Mouse (Mus musculus): ENCODE results near the gene Rab3il1. TPM values are rescaled to one million over a fixed set of nuclear protein-coding genes. Genes with fewer than 3 reads are reported as not detected.

The Rab3il1 gene
- polyA plus RNA-seq (2014; fragmentation: Illumina TruSeq; extraction: RNeasy Lipid Tissue Mini Kit (QIAGEN cat#74804); ENCODE audit: low replicate concordance) = 0.41 TPM

GRCm38 (mm10) chr19:10001206-10001969 lies at the start of gene Rab3il1, which contains the start of gene Best1:
Gene Rab3il1, plus strand, starts transcription at chr19:10001669.
Gene Best1, minus strand, starts transcription at chr19:10001633.

GRCm38 (mm10) chr19:9980258-9980657 lies 21.2 kb upstream of the Rab3il1 start, which contains the start of gene Fth1:
Gene Fth1, plus strand, starts transcription at chr19:9980598.

GRCm38 (mm10) chr19:10041388-10042148 lies 40.1 kb downstream of the Rab3il1 start, which contains the start of gene Fads3:
Gene Fads3, plus strand, starts transcription at chr19:10041569.

Other genes starting within 250 kb of the Rab3il1 start
- not detected for gene Scgb2a2, start 154.1 kb upstream of the Rab3il1 start, polyA plus RNA-seq (2014; fragmentation: Illumina TruSeq; extraction: RNeasy Lipid Tissue Mini Kit (QIAGEN cat#74804); ENCODE audit: low replicate concordance)
- gene Incenp, start 102.1 kb upstream of the Rab3il1 start, polyA plus RNA-seq (2014; fragmentation: Illumina TruSeq; extraction: RNeasy Lipid Tissue Mini Kit (QIAGEN cat#74804); ENCODE audit: low replicate concordance) = 3.5 TPM
- 4,177 TPM for gene Fth1, start 21.1 kb upstream of the Rab3il1 start, polyA plus RNA-seq (2014; fragmentation: Illumina TruSeq; extraction: RNeasy Lipid Tissue Mini Kit (QIAGEN cat#74804); ENCODE audit: low replicate concordance)
- gene Best1, start within 50 bp of the Rab3il1 start, polyA plus RNA-seq (2014; fragmentation: Illumina TruSeq; extraction: RNeasy Lipid Tissue Mini Kit (QIAGEN cat#74804); ENCODE audit: low replicate concordance) = not detected
- gene Fads3, start 39.9 kb downstream of the Rab3il1 start, polyA plus RNA-seq (2014; fragmentation: Illumina TruSeq; extraction: RNeasy Lipid Tissue Mini Kit (QIAGEN cat#74804); ENCODE audit: low replicate concordance) = 3.3 TPM
- gene Fads2, start 100.1 kb downstream of the Rab3il1 start, polyA plus RNA-seq (2014; fragmentation: Illumina TruSeq; extraction: RNeasy Lipid Tissue Mini Kit (QIAGEN cat#74804); ENCODE audit: low replicate concordance) = 4.8 TPM
- 23.1 TPM for gene Fads1, start 181.2 kb downstream of the Rab3il1 start, polyA plus RNA-seq (2014; fragmentation: Illumina TruSeq; extraction: RNeasy Lipid Tissue Mini Kit (QIAGEN cat#74804); ENCODE audit: low replicate concordance)
- 12.3 TPM for gene Tmem258, start 202.3 kb downstream of the Rab3il1 start, polyA plus RNA-seq (2014; fragmentation: Illumina TruSeq; extraction: RNeasy Lipid Tissue Mini Kit (QIAGEN cat#74804); ENCODE audit: low replicate concordance)
- 2.0 TPM for gene Fen1, start 202.5 kb downstream of the Rab3il1 start, polyA plus RNA-seq (2014; fragmentation: Illumina TruSeq; extraction: RNeasy Lipid Tissue Mini Kit (QIAGEN cat#74804); ENCODE audit: low replicate concordance)
- gene Myrf, start 239.1 kb downstream of the Rab3il1 start, polyA plus RNA-seq (2014; fragmentation: Illumina TruSeq; extraction: RNeasy Lipid Tissue Mini Kit (QIAGEN cat#74804); ENCODE audit: low replicate concordance) = 3.0 TPM